Mouse (Mus musculus) frontal cortex, postnatal 36 days (tissue): ENCODE measurements around the gene Olfr716.
"Not testable (repeated sequence)": the region's sequence is repeated elsewhere in the genome, so short reads cannot be mapped to it uniquely, and the experiment has no call there.

ENCODE experiments used
- DNase-seq, 2 experiments: peaks; one replicate each; pipeline ENCODE4 v3.0.0; 2022; ENCODE audit warnings: low spot score in 2 of 2

Gene Olfr716

DNA sequence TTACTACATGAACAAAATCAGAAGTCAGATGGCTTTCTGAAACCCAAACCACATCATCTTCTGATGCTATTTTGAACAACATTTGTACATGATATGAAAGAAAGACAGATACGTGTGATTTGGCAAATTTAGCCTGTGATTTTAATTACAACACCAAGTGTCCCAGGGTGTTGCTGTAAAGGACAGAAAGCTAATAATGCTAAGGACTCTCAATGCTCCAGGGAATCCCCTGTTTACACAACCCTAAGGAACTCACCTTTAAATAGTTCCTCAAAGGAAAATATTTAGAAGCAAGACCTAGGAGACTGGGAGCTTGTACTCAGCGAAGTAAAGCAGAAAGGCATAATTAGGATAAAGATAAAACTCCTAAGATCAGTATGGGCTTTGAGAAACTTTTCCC is at the start of gene Olfr716:
TSS of gene Olfr716 (plus strand) at position 301 of the 400 bp plus-strand sequence.
- not testable (repeated sequence) for DNase-seq

DNA sequence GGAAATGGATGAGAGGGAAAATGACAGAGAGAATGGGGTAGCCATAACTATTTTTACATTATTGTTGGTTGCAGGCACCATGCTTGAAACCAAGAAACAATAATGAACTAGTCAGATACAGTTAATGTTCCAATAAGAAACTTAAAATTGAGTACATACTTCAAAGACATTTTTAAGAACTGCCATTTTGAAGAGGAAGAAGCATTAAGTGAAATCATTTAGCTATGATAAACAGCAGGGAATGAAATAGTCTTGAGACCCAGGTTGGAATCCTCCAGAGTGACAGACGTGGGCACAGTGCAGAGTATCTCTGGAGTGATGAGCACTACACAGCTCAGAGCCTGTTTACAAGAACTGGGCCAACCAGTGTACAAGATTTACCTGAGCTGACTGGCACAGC is 45.2 kb upstream of the Olfr716 start, which contains the start of gene Olfr17:
TSS of gene Olfr17 (plus strand) at position 301 of the 400 bp plus-strand sequence.
- no peak for DNase-seq

DNA sequence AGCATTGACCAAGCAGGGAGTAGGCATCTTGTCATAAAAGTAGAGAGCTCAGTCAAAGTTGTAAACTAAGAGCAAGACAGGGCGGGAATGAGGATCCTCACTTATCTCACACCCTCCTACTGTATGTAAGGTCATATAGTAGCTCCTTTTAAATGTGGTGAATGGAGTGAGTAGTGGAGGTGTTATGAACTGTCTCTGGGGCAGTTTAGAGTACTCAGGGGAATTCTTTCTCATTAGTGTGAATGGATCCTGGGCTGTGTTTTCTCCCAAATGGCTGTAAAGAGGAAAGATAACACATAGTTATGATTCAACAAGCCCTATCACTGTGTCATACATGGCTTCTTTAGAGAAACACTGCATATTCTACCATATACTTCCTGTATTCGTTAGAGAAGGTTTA is 27.9 kb upstream of the Olfr716 start, which contains the start of gene Olfr715b:
TSS of gene Olfr715b (minus strand) at position 101 of the 400 bp plus-strand sequence.
- DNase-seq: not testable (repeated sequence)

DNA sequence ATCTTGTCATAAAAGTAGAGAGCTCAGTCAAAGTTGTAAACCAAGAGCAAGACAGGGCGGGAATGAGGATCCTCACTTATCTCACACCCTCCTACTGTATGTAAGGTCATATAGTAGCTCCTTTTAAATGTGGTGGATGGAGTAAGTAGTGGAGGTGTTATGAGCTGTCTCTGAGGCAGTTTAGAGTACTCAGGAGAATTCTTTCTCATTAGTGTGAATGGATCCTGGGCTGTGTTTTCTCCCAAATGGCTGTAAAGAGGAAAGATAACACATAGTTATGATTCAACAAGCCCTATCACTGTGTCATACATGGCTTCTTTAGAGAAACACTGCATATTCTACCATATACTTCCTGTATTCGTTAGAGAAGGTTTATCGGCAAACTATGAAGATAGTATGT is 7.1 kb upstream of the Olfr716 start, which contains the start of gene Olfr715:
TSS of gene Olfr715 (minus strand) at position 101 of the 400 bp plus-strand sequence.
- not testable (repeated sequence) for DNase-seq

DNA sequence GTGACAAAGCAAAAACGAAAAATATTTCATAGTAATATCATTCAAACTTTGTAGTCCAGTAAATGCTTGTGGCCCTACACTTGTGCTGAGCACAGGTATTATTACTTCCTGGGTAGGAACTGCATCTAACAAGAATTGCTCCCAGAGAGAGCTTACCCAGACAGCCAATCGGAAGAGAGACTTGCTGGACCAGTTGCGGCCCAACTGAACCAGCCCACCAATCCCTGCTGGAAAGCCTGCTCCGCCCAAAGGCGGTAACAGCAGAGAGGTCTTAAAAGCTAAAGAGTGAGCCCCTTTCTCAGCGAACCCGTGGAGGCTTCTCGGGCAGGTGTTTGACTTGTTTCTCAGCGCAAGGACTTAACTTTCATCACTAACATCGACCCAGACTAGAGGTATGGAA is 28.6 kb downstream of the Olfr716 start, which contains the start of gene Nlrp14:
TSS of gene Nlrp14 (plus strand) at position 301 of the 400 bp plus-strand sequence.
- no peak for DNase-seq

DNA sequence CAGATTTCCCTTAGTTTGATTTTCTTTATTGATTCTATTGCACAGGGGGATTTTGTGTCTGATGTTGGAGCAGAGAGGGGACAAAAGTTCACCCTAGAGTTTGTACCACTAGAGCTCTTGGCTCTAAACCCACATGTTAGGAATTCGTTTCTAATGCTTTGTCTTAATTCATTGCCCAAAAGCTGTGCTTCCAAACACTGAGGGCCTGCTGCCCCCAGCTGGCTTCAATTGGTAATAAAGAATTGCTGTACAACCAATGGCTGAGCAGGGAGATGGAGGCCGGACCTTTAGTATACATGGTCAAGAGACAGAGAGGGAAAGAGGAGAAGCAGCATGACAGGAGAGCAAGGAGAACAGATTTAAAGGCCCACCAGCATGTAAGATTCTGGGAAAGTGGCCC is 42.3 kb downstream of the Olfr716 start:
- DNase-seq: no peak
